Mouse (Mus musculus) thymus, adult 2 months (tissue): ENCODE results near the gene Gpc5.

Experiments
- CTCF ChIP-seq: fragments of 200-500 bp; IDR thresholded peaks from 2 replicates; pipeline ENCODE4 v1.5.1; 2012; ENCODE audit warnings: mild to moderate bottlenecking, control low read depth, low read length, moderate library complexity, borderline replicate concordance; ENCODE audit not compliant: control insufficient read depth, poor library complexity, insufficient read depth; ENCODE audit errors: extremely low read depth
- POLR2A ChIP-seq: fragments of 200-500 bp; IDR thresholded peaks from 2 replicates; pipeline ENCODE4 v1.6.1; 2012; ENCODE audit warnings: mild to moderate bottlenecking, low read length, control low read depth, moderate library complexity; ENCODE audit not compliant: control insufficient read depth, poor library complexity, insufficient read depth; ENCODE audit errors: extremely low read depth

DNA sequence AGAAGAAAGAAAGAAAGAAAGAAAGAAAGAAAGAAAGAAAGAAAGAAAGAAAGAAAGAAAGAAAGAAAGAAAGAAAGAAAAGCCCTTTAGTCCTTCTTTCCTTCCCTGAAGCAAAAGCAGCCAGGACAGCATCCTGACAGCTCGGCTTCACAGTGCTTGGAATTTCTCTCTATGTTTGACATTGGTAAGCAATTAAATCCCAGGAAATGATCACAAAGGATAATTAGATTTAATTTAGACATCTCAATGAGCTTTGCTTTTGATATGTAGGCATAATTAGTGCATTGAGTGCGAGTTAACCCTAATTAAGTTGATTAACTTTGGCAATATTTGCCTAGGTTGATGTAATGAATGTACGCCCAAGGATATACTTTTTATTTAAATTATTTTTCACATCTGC lies 257.4 kb downstream of the Gpc5 start:
- no peak for TF ChIP-seq CTCF
- TF ChIP-seq POLR2A = no peak
